Mouse (Mus musculus) E14TG2a.4 (cell line): ENCODE measurements around the gene Ablim1.

Experiments
- CTCF ChIP-seq: conservative IDR thresholded peaks from 2 replicates; pipeline ENCODE4 v1.5.1; 2014; ENCODE audit warnings: low read length
- NANOG ChIP-seq: IDR thresholded peaks from 2 replicates; pipeline ENCODE4 v1.6.1; 2014; ENCODE audit warnings: borderline replicate concordance, low read length, mixed read lengths

DNA sequence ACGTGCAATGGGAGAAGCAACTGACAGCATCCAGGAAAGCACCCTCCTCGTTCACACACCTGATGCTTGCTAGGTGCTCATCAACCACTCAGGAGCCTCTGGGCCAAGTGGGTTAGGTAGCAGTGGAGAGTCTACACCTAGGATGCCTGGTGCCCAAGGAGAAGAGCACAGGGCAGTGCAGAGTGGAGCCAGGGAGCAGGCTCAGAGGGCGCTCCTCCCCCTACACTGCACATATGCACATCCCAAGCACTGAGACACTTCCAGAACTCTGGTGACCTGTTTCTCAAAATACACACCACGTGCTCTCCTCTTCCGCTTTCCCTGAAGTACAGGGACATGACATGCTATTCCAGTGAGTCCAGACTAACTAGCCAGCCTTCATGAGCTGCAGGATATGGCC is 142.4 kb downstream of the Ablim1 start:
- no peak for TF ChIP-seq CTCF
- TF ChIP-seq NANOG, result no peak
